Mouse (Mus musculus) cortical plate, adult 2 months (tissue): ENCODE measurements around the gene R3hcc1l. TPM values are rescaled to one million over a fixed set of nuclear protein-coding genes. Genes with fewer than 3 reads are reported as not detected.

Source experiments
- H3K27ac ChIP-seq: fragments of 200-500 bp; 2 replicates; pipeline ENCODE4 v1.5.1; 2012; ENCODE audit warnings: low read length, control low read depth, inconsistent platforms; ENCODE audit not compliant: insufficient read depth
- H3K4me1 ChIP-seq: fragments of 200-500 bp; 2 replicates; pipeline ENCODE4 v1.6.1; 2011; ENCODE audit warnings: low read length; ENCODE audit not compliant: control insufficient read depth, insufficient read depth
- H3K4me3 ChIP-seq: fragments of 200-500 bp; 2 replicates; pipeline ENCODE4 v1.5.1; 2011; ENCODE audit warnings: mild to moderate bottlenecking, low read length, control low read depth; ENCODE audit not compliant: insufficient read depth
- CTCF ChIP-seq: fragments of 200-500 bp; IDR thresholded peaks from 2 replicates; pipeline ENCODE4 v1.5.1; 2011; ENCODE audit warnings: mild to moderate bottlenecking, control low read depth, low read length; ENCODE audit not compliant: insufficient read depth; ENCODE audit errors: extremely low read depth
- POLR2A ChIP-seq: fragments of 200-500 bp; IDR thresholded peaks from 2 replicates; pipeline ENCODE4 v1.6.1; 2011; ENCODE audit warnings: mild to moderate bottlenecking, low read length, control low read depth; ENCODE audit not compliant: insufficient read depth; ENCODE audit errors: extremely low read depth
- polyA plus RNA-seq: library from polyadenylated mRNA; depleted of rRNA; stranded (reverse); fragments of >200 nt; gene quantifications from 2 replicates; pipeline ENCODE4 v1.2.3, GENCODE M21; 2012; rRNA removed

Gene R3hcc1l
- polyA plus RNA-seq, 1 experiment = 12.4 TPM

- TF ChIP-seq CTCF = no peak
- no peak for TF ChIP-seq POLR2A
- Histone ChIP-seq H3K27ac (no peak overlapping the region), H3K4me1 (no peaks in the 10 kb centered on the region), H3K4me3 (no peak overlapping the region)
Observed at GRCm38 (mm10) chr19:42639544-42639943, 121.0 kb downstream of the R3hcc1l start.

- Histone ChIP-seq H3K4me3 (no peak overlapping the region), H3K27ac (no peak overlapping the region), H3K4me1 (no peaks in the 10 kb centered on the region)
- TF ChIP-seq CTCF (no peak), POLR2A (no peak)
Observed at GRCm38 (mm10) chr19:42640211-42640610, 121.7 kb downstream of the R3hcc1l start.

Other genes with a start within 250 kb of the R3hcc1l start
- 48.1 and 53.4 TPM in 2 replicates for gene Crtac1, start 87.0 kb upstream of the R3hcc1l start, polyA plus RNA-seq
- gene Loxl4, start 94.1 kb downstream of the R3hcc1l start, polyA plus RNA-seq = 0.08 TPM in 2 replicates
- 2.3 and 2.6 TPM in 2 replicates for gene Pyroxd2, start 234.0 kb downstream of the R3hcc1l start, polyA plus RNA-seq